Mouse (Mus musculus): Measurements from ENCODE around the gene Ogfod1.

Ogfod1 gene

GRCm38 (mm10) chr8:94036944-94037524 lies at the start of gene Ogfod1, which contains the start of gene Nudt21:
TSS of gene Ogfod1 (plus strand) at chr8:94037198.
TSS of gene Nudt21 (minus strand) at chr8:94037031.
- peak; percentile 90 to 93 for DNase-seq

GRCm38 (mm10) chr8:93989739-93990138 lies 47.3 kb upstream of the Ogfod1 start:
- no peak for DNase-seq

GRCm38 (mm10) chr8:93998961-93999360 lies 38.0 kb upstream of the Ogfod1 start:
- no peak for DNase-seq

- no peak for DNase-seq
Observed at GRCm38 (mm10) chr8:94004139-94004538, 32.9 kb upstream of the Ogfod1 start.

GRCm38 (mm10) chr8:94009243-94009845 lies 27.7 kb upstream of the Ogfod1 start:
- DNase-seq: no peak

- DNase-seq: peak; percentile 5 to 9
Observed at GRCm38 (mm10) chr8:94010101-94010705, 26.8 kb upstream of the Ogfod1 start.

GRCm38 (mm10) chr8:94011076-94012012 lies 25.7 kb upstream of the Ogfod1 start:
- DNase-seq: peak; percentile 14 to 20

GRCm38 (mm10) chr8:94012013-94012951 lies 24.7 kb upstream of the Ogfod1 start, which contains the start of gene Amfr:
TSS of gene Amfr (minus strand) at chr8:94012842.
- DNase-seq: peak; percentile 79 to 84

GRCm38 (mm10) chr8:94013026-94013612 lies 23.9 kb upstream of the Ogfod1 start:
- DNase-seq: no peak

- no peak for DNase-seq
Observed at GRCm38 (mm10) chr8:94023916-94024315, 13.1 kb upstream of the Ogfod1 start.

GRCm38 (mm10) chr8:94029701-94030100 lies 7.3 kb upstream of the Ogfod1 start:
- DNase-seq: no peak

- no peak for DNase-seq
Observed at GRCm38 (mm10) chr8:94033601-94034000, 3.4 kb upstream of the Ogfod1 start.

- DNase-seq: no peak
Observed at GRCm38 (mm10) chr8:94035200-94035599, 1.8 kb upstream of the Ogfod1 start.

- peak; percentile 49 to 60 for DNase-seq
Observed at GRCm38 (mm10) chr8:94036541-94036940, 457 bp upstream of the Ogfod1 start.

GRCm38 (mm10) chr8:94037806-94038205 lies 808 bp downstream of the Ogfod1 start:
- DNase-seq: no peak

GRCm38 (mm10) chr8:94047845-94048244 lies 10.8 kb downstream of the Ogfod1 start:
- no peak for DNase-seq

GRCm38 (mm10) chr8:94052696-94053095 lies 15.7 kb downstream of the Ogfod1 start:
- DNase-seq: no peak

- peak; percentile 52 to 53 for DNase-seq
Observed at GRCm38 (mm10) chr8:94057157-94057854, 20.3 kb downstream of the Ogfod1 start.

- no peak for DNase-seq
Observed at GRCm38 (mm10) chr8:94066121-94066863, 29.3 kb downstream of the Ogfod1 start.

GRCm38 (mm10) chr8:94068793-94069192 lies 31.8 kb downstream of the Ogfod1 start:
- DNase-seq: no peak
